14 mouse cellular contexts compared by ENCODE assay signal in genomic region chr13:12293810-12294209, GRCm38 (mm10). TPM values are rescaled to one million over a fixed set of nuclear protein-coding genes. Genes with fewer than 3 reads are reported as not detected.
DNase-seq lines count a peak whose midpoint lies in the region; ATAC-seq lines count a peak whose summit lies in the region.
"Had no signal": no experiment of that assay in that cellular context is flagged by ENCODE, and none has a peak within 500 bp of the region (broad histone marks: within the 10 kb centered on the region; RNA-seq: fewer than 3 reads in every experiment).

No protein-coding gene starts in this region.

- H3K36me3 ChIP-seq in lung, embryonic 15.5 days = no peaks in the 10 kb centered on the region
- H3K36me3 ChIP-seq in embryonic facial prominence, embryonic 10.5 days (replicated peaks) = no peaks in the 10 kb centered on the region
- H3K36me3 ChIP-seq in heart, embryonic 10.5 days = peaks cover 87% of the 10 kb centered on the region
- H3K36me3 ChIP-seq: embryonic facial prominence, embryonic 12.5 days; forebrain, embryonic 12.5 days; midbrain, embryonic 13.5 days had no signal

- no peak overlapping the region for H3K4me2 ChIP-seq in lung, embryonic 15.5 days
- H3K4me2 ChIP-seq: embryonic facial prominence, embryonic 12.5 days; forebrain, embryonic 12.5 days; midbrain, embryonic 13.5 days had no signal

- H3K9ac ChIP-seq in lung, embryonic 15.5 days = no peak overlapping the region
- H3K9ac ChIP-seq: embryonic facial prominence, embryonic 12.5 days; forebrain, embryonic 12.5 days; liver, postnatal 0 days; midbrain, embryonic 13.5 days had no signal

- H3K27ac ChIP-seq in lung, embryonic 15.5 days = no peak overlapping the region
- H3K27ac ChIP-seq in embryonic facial prominence, embryonic 10.5 days (replicated peaks) = peak overlapping the region; percentile 30; the same call in 1 of the 2 replicates
- H3K27ac ChIP-seq in heart, embryonic 10.5 days = peak overlapping the region; percentile 85
- H3K27ac ChIP-seq: embryonic facial prominence, embryonic 12.5 days; forebrain, embryonic 12.5 days; midbrain, embryonic 13.5 days had no signal

- 61% methylated on average over 7 of the region's 7 CpGs for WGBS in lung, embryonic 15.5 days
- 72% methylated on average over 7 of the region's 7 CpGs for WGBS in embryonic facial prominence, embryonic 10.5 days
- WGBS in heart, embryonic 10.5 days = 56% methylated on average over 7 of the region's 7 CpGs

- H3K4me1 ChIP-seq in lung, embryonic 15.5 days = 0 out of 2 replicates have a peak, but pooled peaks cover 3% of the 10 kb centered on the region
- peaks cover 5% of the 10 kb centered on the region; the same call in 1 of the 2 replicates for H3K4me1 ChIP-seq in embryonic facial prominence, embryonic 10.5 days
- peaks cover 16% of the 10 kb centered on the region for H3K4me1 ChIP-seq in heart, embryonic 10.5 days
- H3K4me1 ChIP-seq: embryonic facial prominence, embryonic 12.5 days; forebrain, embryonic 12.5 days; midbrain, embryonic 13.5 days had no signal

- DNase-seq in lung, postnatal 25 days (ENCODE audit: low spot score) = no peak
- DNase-seq in embryonic facial prominence, embryonic 10.5 days (ENCODE audit: low spot score) = peak; percentile 45
- DNase-seq in heart, embryonic 10.5 days (ENCODE audit: low spot score) = no peak
- peak; percentile 50 for DNase-seq in skeletal muscle tissue, adult 2 months (ENCODE audit: low read depth, low spot score)
- no peak for DNase-seq in adrenal gland, postnatal 4 days (ENCODE audit: low spot score in 2 of 2)
- no peak for DNase-seq in kidney, adult 9 months
- DNase-seq: cerebellum, adult 11-12 months; kidney, postnatal 10 days; liver, postnatal 0 days had no signal

- H3K27me3 ChIP-seq in lung, embryonic 15.5 days = no peaks in the 10 kb centered on the region
- H3K27me3 ChIP-seq in embryonic facial prominence, embryonic 10.5 days (replicated peaks; ENCODE audit: low read depth, poor library complexity, severe bottlenecking) = no peaks in the 10 kb centered on the region
- no peaks in the 10 kb centered on the region for H3K27me3 ChIP-seq in heart, embryonic 10.5 days (ENCODE audit: insufficient read depth, poor library complexity, severe bottlenecking)
- H3K27me3 ChIP-seq: embryonic facial prominence, embryonic 12.5 days; forebrain, embryonic 12.5 days; midbrain, embryonic 13.5 days had no signal

- H3K4me3 ChIP-seq in lung, embryonic 15.5 days = no peak overlapping the region
- H3K4me3 ChIP-seq in embryonic facial prominence, embryonic 10.5 days = no peak overlapping the region
- H3K4me3 ChIP-seq in heart, embryonic 10.5 days = no peak overlapping the region
- H3K4me3 ChIP-seq: embryonic facial prominence, embryonic 12.5 days; forebrain, embryonic 12.5 days; midbrain, embryonic 13.5 days had no signal

- no peaks in the 10 kb centered on the region for H3K9me3 ChIP-seq in lung, embryonic 15.5 days
- H3K9me3 ChIP-seq in embryonic facial prominence, embryonic 10.5 days = no peaks in the 10 kb centered on the region
- no peaks in the 10 kb centered on the region for H3K9me3 ChIP-seq in heart, embryonic 10.5 days
- H3K9me3 ChIP-seq: embryonic facial prominence, embryonic 12.5 days; forebrain, embryonic 12.5 days; midbrain, embryonic 13.5 days had no signal

- ATAC-seq in lung, embryonic 15.5 days (ENCODE audit: borderline replicate concordance, extremely low read depth, low FRiP score, low TSS enrichment) = peak; percentile 31; the same call in 1 of the 2 replicates
- ATAC-seq: liver, postnatal 0 days; midbrain, embryonic 13.5 days had no signal

RNA-seq across cellular contexts. Expression of gene Mtr, which starts 35.9 kb away (rescaled TPM):
- polyA plus RNA-seq in lung, embryonic 15.5 days (2015; fragmentation: Nextera tagmentation; extraction: Ambion mirVana) = 15.4 and 17.1 TPM in 2 replicates
- 22.3 and 22.6 TPM in 2 replicates for polyA plus RNA-seq in embryonic facial prominence, embryonic 10.5 days (2016; fragmentation: Nextera tagmentation; extraction: Ambion mirVana)
- 16.5 and 20.9 TPM in 2 replicates for polyA plus RNA-seq in heart, embryonic 10.5 days (2016; fragmentation: Nextera tagmentation; extraction: Ambion mirVana)
- 10 to 100 TPM; 25.0 to 29.9 TPM for total RNA-seq in adrenal gland, postnatal 4 days (2021)

RNA-seq across cellular contexts. Expression of gene Actn2, which starts 46.8 kb away (rescaled TPM):
- 30.1 and 33.0 TPM in 2 replicates for polyA plus RNA-seq in lung, embryonic 15.5 days (2015; fragmentation: Nextera tagmentation; extraction: Ambion mirVana)
- 1.5 and 3.0 TPM in 2 replicates for polyA plus RNA-seq in embryonic facial prominence, embryonic 10.5 days (2016; fragmentation: Nextera tagmentation; extraction: Ambion mirVana)
- polyA plus RNA-seq in heart, embryonic 10.5 days (2016; fragmentation: Nextera tagmentation; extraction: Ambion mirVana) = 647 and 1,387 TPM in 2 replicates
- total RNA-seq in adrenal gland, postnatal 4 days (2021) = 10 to 100 TPM; 22.6 to 76.2 TPM
- total RNA-seq: granulocyte monocyte progenitor cell, adult 5-6 weeks had no signal

Comparison
In these comparisons a context has a peak if more than half of its experiments do, and no peak if none do; other contexts are left out.
1. DNase-seq: peak in embryonic facial prominence, embryonic 10.5 days (single experiment) and skeletal muscle tissue, adult 2 months (single experiment); none in lung, postnatal 25 days (single experiment), heart, embryonic 10.5 days (single experiment), adrenal gland, postnatal 4 days (0 of 2) and kidney, adult 9 months (single experiment).
2. RNA of gene Actn2, which starts 46.8 kb away (polyA plus RNA-seq): 647 to 1,387 TPM in heart, embryonic 10.5 days; 30.1 to 33.0 TPM in lung, embryonic 15.5 days and 1.5 to 3.0 TPM in embryonic facial prominence, embryonic 10.5 days; every median in the first group is over 10 times any median in the second.